Mouse (Mus musculus): Measurements from ENCODE around the gene Glrx3.
"Not testable (repeated sequence)": the region's sequence is repeated elsewhere in the genome, so short reads cannot be mapped to it uniquely, and the experiment has no call there.

Gene Glrx3

DNA sequence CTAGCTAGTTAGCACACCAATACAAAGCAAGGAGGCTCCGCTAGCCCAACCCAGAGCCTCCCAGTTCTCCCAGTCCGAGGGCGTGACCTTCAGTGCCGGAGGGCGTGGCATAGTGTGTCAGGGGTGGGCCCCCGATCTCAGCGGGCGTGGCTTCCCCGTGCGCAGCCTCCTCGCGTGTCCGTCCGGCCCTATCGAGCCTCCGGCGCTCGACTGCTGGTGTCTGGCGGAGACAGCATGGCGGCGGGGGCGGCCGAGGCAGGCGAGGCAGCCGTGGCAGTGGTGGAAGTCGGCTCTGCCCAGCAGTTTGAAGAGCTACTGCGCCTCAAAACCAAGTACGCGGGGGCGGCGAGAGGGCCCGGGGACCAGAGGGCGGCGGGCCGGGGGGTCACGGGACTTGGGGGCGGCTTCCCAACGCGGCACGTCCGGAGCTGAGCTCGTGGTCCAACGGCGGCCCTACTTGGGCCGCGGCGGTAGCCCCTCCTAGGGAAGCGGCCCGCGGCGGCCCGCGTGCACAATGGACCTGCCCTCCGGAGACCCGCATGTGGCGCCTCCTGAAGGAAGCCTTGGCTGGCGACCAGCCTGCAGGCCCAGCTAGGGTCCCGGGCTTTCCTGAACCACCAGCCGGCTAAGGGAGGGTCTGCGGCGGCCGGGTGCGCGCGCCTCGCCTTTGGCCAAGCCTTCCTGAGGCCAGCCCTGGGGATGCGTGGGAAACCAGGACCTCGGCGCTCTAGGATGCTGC lies at the start of gene Glrx3:
Gene Glrx3 (plus strand): TSS at position 175 of the 739 bp plus-strand sequence.
- CTCF ChIA-PET, result interaction anchor here (0.5 kb wide), 1 partner anchor 39 kb away, joined by 4 read pairs; no protein-coding TSS in a partner anchor

DNA sequence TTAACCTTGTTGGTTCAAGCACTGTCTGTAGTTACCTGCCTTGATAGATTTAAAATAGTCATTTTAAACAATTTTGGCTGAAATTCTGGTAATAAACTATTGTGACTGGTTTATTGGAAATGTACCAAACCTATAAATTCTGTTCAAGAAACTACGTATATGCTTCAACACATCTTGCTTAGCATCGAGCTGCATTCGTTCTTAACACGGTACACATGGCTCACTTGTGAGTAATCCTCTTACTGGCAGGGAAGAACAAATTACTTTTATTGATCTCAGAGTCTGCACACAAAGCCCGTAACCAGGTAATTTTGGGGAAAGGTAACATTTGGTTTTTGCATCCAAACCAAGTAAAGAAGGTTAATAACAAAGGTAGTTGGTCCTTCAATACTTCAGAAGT lies 49.6 kb upstream of the Glrx3 start:
- CTCF ChIA-PET, result no interaction called here

DNA sequence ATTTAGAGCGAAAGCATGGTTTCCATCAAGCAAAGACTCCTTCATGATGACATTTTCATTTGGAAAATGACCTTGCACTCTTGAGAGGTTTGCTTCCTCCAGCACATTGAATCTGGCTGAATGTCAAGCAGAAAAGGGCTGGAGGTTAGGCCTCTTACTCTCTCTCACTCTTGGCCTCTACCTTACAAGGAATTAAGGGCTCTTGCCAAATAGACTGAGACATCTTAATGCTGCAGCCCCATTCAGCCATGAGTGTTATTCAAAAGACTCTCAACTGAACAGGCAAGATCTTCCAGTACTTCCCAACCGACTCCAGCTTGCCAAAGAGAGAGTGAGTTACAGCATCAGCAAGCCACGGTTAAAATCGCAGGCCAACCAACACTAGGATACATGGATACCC lies 42.0 kb upstream of the Glrx3 start:
- CTCF ChIA-PET, result no interaction called here

DNA sequence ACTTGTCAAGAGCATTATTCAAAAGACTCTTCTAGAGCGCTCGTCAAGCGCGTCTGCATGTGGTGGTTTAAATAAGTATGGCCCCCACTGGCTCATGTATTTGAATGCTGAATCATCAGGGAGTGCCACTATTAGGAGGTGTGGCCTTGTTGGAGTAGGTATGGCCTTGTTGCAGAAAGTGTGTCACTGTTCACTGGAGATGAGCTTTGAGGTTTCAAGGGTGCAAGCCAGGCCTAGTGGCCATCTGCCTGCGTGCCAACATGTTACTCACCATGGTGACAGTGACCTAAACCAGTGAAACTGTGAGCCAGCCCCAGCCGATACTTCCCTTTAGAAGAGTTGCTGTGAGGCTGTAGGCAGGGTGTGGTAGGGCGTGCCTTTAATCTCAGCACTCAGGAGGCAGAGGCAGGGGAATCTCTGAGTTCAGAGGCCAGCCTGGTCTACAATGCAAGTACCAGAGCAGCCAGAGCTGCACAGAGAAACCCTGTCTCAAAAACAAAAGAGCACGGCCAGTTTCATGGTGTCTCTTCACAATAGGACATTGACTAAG lies 40.0 kb upstream of the Glrx3 start:
- CTCF ChIA-PET, result no interaction called here

DNA sequence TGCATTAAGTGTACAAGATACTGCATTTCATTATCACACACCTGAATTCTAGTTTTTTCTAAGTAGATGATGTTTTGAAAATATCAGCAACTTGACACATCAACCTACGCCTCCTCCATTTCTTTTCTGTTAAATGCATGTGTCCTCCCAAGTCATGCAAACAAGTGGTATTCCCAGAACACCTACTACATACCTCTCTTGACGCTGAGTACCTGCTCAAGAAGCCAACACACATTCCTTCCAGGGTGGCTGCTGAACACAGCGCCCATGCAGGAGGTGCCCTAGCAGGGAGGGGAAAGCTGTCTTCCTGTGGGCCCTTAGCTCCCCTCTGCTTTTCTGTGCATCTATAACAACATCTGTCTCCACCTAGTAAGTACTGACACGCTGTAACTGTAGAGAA lies 38.4 kb upstream of the Glrx3 start:
- CTCF ChIA-PET, result no interaction called here

DNA sequence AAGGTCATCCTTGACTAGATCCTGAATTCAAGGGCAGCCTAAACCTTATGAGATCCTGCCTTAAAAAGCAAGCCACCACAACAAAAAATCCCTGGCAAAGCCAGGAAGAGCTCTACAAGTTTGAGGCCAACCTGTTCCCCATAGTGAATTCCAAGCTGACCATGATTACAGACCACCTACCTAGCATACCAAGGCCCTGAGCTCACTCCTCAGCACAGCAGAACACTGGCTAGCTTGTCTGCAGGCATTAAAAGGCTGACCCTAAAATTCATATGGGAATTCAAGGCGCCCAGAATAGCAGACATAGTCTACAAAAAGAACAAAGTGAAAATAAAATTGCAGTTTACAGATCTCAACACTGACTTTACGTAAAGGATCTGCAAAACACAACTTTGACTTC lies 33.3 kb upstream of the Glrx3 start:
- CTCF ChIA-PET, result no interaction called here

DNA sequence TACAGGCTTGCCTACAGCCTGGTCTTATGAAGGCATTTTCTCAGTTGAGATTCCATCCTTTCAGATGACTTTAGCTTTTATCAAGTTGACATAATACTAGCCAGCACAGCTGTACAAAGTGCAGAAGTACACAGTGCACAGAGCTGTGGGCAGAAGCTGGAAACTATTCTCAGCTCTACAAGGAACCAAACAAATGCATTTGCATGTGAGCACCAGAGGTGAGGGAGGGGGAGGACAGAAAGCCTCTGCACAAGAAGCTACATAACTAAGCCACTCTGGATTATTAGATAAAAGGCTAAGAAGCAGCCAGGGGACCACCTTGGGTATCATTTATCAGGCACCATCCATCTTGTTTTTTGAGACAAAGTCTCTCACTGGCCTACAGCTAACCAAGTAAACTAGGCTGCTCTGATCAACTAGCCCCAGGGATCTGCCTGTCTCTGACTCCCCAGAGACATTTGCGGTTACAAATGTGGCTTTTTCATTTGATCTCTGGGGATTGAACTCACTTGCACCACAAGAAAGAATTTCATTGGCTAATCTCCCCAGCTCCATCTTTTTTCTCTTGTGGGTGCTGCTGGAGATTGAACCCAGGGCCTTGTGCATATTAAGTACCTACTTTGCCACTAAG lies 29.9 kb upstream of the Glrx3 start:
- CTCF ChIA-PET, result no interaction called here

DNA sequence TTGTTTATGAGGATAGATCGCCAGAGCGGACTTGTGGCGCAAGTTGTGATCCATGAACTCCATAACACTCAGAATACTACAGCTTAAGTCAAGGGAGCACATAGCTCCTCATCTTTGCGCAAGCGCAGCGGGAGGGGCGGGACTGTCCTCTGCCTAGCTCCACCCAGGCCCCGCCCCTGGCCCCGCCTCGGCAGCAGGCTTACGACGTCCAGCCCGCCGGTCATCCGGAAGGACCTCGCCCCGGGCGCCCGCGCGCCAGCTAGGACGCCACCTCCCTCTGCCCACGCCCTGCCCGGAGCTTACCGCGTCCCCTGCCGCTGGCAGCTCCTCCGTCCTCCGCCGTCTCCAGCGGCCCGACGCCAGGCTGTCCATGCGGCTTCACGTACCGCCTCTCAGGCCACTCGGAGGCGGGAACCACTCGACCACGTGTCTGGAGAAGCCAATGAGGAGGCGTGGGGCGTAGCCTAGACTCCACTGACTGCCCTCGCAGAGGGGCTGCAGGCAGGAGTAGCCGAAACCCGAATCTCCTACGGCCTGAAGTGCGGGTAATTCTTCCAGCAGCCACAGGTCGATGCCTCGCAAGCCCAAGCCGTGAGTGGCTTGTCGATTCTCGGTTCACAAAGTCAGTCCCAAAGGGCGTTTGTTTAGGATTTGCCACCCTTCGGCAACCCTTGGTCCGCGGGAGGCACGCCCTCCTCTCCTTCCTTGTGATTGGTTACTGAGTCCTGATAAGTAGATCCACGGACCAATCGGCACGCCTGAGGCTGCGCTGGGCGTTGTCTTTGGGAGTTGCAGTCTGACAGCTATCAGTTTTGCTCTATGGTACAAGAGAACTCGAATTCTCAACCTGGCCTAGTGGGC lies 26.8 kb upstream of the Glrx3 start, which contains the start of gene 9430038I01Rik:
Gene 9430038I01Rik (minus strand): TSS at position 426 of the 861 bp plus-strand sequence.
- CTCF ChIA-PET, result no interaction called here

DNA sequence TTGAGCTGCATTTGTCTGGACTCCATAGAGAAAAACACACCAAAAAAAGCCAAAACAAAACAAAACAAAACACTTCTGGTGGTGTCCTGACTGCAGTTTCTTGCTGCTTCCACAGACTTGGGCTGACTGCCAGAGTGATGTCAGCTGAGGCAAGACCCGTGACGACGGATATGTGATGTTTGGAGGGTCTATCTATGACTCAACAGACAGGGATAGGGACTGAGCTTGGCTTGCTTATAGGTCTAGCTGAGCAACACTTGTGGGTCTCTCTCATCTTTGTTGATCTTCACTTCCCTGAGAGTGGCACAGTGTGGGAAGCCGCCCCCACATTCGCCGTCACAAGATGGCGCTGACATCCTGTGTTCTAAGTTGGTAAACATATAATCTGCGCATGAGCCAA lies 22.7 kb upstream of the Glrx3 start:
- CTCF ChIA-PET, result no interaction called here

DNA sequence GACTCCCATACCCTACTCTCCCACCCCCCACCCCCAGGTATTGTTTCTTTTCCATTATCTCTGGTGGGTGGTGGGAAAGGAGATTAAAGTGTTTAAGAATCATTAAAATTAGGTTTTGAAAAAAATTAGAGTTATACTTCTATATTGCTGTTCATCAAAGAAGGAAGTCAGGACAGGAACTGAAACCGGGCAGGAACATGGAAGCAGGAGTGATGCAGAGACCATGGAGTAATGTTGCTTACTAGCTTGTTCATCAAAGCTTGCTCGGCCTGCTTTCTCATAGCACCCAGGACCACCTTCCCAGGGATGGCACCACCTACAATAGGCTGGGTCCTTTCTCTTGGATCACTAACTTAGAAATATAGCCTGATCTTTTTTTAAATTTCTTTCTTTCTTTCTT lies 16.9 kb upstream of the Glrx3 start:
- CTCF ChIA-PET, result interaction anchor here (0.6 to 0.9 kb wide), 2 partner anchors 651 to 1704 kb away, joined by 3 to 4 read pairs; partner anchors contain the start of gene Mki67

DNA sequence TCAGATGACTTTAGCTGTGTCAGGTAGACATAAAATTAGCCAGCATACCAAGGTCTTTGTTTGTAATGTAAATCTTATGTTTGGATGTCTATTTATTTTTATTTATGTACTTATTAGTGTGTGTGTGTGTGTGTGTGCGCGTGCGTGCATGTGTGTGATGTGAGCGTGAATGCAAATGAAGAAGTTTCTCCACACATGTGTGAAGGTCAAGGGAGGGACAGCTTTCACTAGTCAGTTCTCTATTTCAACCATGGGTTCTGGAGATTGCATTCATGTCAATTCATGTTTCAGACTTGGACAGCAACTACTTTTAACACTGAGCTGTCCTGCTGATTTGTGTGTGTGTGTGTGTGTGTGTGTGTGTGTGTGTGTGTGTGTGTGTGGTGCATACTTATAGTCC lies 16.2 kb upstream of the Glrx3 start:
- CTCF ChIA-PET, result interaction anchor here (0.9 kb wide), 1 partner anchor 1705 kb away, joined by 4 read pairs; the partner anchor contains the start of gene Mki67

DNA sequence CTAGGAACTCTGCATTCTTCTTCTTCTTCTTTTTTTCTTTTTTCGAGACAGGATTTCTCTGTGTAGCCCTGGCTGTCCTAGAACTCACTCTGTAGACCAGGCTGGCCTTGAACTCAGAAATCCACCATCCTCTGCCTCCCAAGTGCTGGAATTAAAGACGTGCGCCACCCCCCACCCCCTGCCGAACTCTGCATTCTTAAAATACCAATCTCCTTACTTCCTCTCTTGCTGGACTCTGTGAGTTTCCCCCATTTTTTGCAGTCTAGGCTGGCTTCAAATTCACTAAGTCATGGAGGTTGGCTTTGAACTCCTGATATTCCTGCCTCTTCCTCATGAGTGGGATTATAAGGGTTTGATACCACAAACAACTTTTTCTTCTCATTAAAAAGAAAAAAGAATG lies 10.7 kb upstream of the Glrx3 start:
- CTCF ChIA-PET, result no interaction called here

DNA sequence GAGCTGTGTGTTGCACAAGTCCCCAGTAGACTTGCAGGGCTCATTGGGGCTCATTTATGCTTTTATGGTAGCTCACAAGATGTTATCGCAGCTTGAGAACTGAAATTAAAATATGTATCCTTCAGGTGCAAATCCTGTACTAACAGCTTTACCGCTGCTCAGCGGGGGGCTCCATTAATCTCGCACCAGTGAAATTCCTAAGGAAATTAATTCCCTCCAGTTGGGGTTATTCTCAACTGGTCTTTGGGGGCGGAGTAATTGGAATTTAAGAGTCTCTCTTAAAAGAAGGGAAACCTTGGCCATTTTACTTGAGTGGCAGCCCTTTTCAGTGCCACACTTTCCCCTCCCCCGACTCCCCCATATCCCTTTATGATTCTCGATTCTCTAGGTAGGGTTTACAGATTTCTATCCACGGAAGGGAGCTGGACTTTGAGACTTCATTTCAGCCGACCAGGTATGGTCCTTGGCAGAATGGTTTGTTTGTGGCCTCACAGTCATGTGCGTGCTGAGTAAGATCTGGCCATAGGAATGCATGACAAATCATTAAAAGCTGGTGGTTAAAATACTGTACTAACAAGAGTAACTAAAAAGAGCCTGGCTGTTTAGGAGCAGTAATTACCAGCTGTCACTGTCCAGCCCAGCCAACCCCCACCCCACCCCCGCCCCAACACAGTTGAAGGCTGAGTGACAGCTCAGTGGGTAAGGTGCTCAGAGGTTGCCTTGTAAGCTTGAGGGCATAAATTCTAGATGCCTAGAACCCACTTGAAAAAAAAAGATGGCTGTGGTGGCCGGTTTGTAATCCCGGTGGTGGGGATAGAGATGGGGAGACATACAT lies 5.4 kb upstream of the Glrx3 start:
- CTCF ChIA-PET, result no interaction called here

DNA sequence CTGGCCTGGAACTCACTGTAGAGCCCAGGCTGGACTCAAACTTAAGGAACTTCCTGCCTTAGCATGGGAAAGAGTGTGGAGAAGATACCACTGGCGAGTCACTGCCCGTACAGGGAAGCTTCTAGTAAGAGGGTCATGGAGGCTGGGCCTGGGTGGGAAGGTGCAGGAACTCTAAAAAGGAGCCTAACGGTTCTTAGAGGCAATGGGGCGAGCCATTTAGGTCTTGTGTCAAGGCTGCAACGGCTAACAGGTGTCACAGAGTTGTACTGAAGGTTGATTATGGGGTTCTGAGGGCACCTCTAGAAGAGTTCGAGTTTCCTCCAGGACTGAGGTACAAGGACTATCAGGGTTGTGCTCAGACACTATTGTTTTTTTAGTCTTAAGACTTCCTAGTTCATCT lies 513 bp upstream of the Glrx3 start:
- CTCF ChIA-PET, result no interaction called here

DNA sequence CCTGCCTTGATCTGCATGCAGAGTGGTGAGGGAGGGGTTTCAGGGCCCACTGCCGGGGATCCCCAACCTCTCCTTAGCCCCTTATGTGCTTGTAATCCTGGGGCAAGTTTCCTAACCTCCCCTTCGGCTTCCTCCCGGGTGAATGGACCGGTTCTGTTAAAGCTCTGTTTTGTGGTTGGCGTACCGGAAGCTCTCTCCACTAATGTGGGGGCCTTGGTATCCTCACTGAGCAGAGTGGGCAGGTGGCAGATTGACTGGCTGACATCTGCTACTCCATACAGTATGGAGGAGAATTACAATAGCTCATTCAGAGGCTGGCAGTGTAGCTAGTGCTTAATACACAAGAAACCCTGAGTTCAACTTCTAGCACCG lies 751 bp downstream of the Glrx3 start:
- CTCF ChIA-PET, result interaction anchor here (0.5 kb wide), 1 partner anchor 40 kb away, joined by 4 read pairs; no protein-coding TSS in a partner anchor

DNA sequence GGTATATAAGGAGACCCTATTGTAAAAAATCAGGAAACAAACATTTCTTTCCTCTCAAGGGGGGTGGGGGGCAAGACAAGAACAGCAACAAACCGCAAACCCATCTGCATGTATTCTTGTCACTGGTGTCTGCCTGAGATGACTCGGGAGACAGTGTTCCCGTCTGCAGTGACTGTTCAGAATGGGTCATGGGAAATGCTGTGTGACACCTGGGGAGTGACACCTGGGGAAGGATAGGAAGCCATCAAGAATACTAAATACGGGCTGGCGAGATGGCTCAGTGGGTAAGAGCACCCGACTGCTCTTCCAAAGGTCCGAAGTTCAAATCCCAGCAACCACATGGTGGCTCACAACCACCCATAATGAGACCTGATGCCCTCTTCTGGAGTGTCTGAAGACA lies 1.5 kb downstream of the Glrx3 start:
- CTCF ChIA-PET, result not testable (repeated sequence)

DNA sequence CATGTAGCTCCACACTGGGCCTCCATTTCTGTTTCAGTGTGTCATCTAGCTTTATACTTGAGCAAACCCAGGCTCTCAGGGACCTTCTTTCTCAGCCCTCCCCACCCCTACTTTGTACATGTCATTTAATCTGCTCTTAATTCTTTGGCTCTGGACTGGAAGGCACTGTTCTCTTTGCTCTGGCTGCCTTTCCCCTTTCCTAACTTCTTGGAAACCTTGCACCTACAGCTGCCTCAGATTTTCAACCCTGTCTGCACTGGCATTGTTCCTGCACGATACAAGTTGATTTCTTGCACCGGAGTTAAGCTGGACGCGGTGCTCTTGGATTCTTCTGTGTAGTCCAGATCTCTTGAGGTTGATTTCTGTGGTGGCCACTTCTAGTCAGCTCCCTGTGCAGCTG lies 5.5 kb downstream of the Glrx3 start:
- CTCF ChIA-PET, result no interaction called here

DNA sequence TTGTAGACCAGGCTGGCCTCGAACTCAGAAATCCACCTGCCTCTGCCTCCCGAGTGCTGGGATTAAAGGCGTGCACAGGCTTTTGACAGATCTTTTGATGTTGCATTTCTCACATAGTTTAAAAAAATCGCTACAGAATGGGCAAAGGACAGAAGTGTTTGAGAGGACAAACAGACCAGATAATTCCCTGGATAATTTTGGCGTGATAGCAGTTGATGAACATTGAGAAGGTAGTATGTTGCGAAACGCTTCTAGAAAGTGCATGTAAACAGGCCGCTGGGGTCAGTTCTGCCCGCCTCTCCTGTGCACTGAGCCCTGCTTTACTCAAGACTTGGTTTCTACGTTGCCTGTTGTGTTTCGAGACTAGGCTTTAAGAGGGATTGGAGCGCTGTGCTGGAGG lies 7.9 kb downstream of the Glrx3 start:
- CTCF ChIA-PET, result no interaction called here

DNA sequence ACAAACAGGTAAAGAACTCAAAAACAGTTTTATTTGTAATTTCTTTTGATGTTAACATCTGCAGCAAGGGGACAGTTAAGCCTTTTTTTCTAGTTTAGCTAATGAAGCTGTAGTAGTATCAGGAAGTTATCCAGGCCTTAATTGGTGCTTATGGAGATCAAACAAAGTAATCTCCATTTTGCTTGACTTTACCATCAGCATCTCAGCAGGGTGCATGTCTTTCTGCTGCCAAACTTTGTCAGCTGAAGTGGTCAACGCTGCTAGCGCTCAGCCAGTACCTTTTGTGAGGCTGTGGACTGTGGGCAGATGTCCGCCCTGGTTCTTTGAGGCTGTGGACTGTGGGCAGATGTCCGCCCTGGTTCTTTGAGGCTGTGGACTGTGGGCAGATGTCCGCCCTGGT lies 24.0 kb downstream of the Glrx3 start:
- CTCF ChIA-PET, result no interaction called here

DNA sequence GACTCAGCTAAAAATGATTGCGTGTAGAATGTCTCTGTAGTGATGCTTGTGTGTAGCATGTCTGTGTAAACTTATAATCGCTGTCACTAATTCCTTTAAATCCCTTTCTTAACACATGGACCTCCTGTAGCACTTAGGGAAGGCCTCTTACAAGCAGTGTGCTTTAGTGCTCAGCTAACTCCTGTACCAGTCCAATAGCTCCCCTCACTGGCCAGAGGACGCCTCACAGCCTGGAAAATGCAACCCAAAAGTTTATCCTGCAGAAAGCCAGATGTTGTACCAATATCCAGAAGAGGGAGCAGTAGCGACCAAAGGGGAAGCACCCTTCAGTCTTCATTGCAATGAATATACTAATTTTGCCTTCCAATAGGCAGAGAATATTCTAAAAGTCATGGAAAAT lies 30.8 kb downstream of the Glrx3 start:
- CTCF ChIA-PET, result no interaction called here

DNA sequence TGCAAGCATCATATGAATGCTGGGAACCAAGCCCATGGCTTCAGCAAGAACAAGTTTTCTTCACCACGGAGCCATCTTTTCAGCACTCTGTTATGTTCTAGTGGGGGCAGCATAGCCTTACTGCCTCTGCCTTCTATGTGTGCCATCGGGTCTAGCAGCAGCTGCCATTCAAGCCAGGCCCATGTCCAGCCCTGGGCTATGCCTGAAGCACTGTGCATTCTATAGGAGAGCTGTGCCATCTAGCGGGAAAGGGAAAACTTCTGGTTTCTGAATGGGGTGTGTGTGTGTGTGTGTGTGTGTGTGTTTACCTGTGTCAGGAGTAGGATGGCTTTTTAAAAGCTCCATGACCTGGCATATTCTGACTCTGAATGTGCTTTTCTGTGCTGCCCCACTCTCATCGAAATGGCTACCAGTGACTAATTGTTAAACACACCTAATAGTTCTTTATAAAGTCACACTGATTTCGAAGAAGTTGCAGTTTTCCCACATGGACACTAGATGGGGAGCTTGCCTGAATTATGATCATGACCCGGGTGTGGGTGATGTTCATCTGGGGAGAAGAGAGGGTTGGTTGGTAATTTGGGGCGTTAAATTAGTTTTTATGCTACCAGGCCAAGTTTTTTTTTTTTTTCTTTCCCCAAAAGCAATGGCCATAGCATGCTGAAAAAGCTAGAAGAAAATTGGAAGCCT lies 34.2 kb downstream of the Glrx3 start:
- CTCF ChIA-PET, result no interaction called here

Data from spleen, embryonic (tissue).